Mouse (Mus musculus) MEL (cell line): ENCODE results near the gene Fmnl2. TPM values are rescaled to one million over a fixed set of nuclear protein-coding genes. Genes with fewer than 3 reads are reported as not detected.

Experiments
- DNase-seq: peaks from one replicate; pipeline ENCODE4 v3.0.0; 2011; ENCODE audit warnings: low read depth, low spot score
- H3K27ac ChIP-seq: 2 replicates; pipeline ENCODE4 v1.5.1; 2012; ENCODE audit warnings: low read depth, mild to moderate bottlenecking, control low read depth, low read length, moderate library complexity; ENCODE audit not compliant: control insufficient read depth
- H3K27me3 ChIP-seq, 2 experiments: fragments of 150-350 bp in 1 of 2; sonication (generic) in 1 of 2; 2 replicates each; pipeline ENCODE4 v1.6.1; 2012; ENCODE audit warnings: low read length in 2 of 2, mild to moderate bottlenecking in 2 of 2, improper control_type of control experiment in 1 of 2, moderate library complexity in 1 of 2; ENCODE audit not compliant: insufficient read depth in 2 of 2, control insufficient read depth in 1 of 2
- H3K36me3 ChIP-seq, 2 experiments: 2 replicates each; pipeline ENCODE4 v1.6.1; 2012 to 2014; ENCODE audit warnings: low read length in 2 of 2, improper control_type of control experiment in 1 of 2, inconsistent platforms in 1 of 2, mild to moderate bottlenecking in 1 of 2; ENCODE audit not compliant: insufficient read depth in 2 of 2, control insufficient read depth in 1 of 2
- H3K4me1 ChIP-seq, 2 experiments: fragments of 150-350 bp in 1 of 2; sonication (generic) in 1 of 2; 2 replicates each; pipeline ENCODE4 v1.6.1; 2012; ENCODE audit warnings: low read length in 2 of 2, improper control_type of control experiment in 1 of 2, mild to moderate bottlenecking in 1 of 2; ENCODE audit not compliant: insufficient read depth in 2 of 2, control insufficient read depth in 1 of 2
- H3K4me3 ChIP-seq, 2 experiments: fragments of 150-350 bp in 1 of 2; sonication (generic) in 1 of 2; 2 replicates each; pipeline ENCODE4 v1.5.1; 2012; ENCODE audit warnings: low read depth in 2 of 2, low read length in 2 of 2, mild to moderate bottlenecking in 2 of 2, moderate library complexity in 2 of 2, control low read depth in 1 of 2, improper control_type of control experiment in 1 of 2; ENCODE audit not compliant: control insufficient read depth in 1 of 2, insufficient read depth in 1 of 2
- H3K79me2 ChIP-seq: 2 replicates; pipeline ENCODE4 v1.6.1; 2012; ENCODE audit warnings: mild to moderate bottlenecking, low read length, moderate library complexity; ENCODE audit not compliant: control insufficient read depth, poor library complexity, insufficient read depth
- H3K9ac ChIP-seq: 2 replicates; pipeline ENCODE4 v1.6.1; 2012; ENCODE audit warnings: low read depth, mild to moderate bottlenecking, control low read depth, low read length, moderate library complexity; ENCODE audit not compliant: control insufficient read depth, poor library complexity, severe bottlenecking
- H3K9me3 ChIP-seq: fragments of 150-350 bp; sonication (generic); replicated peaks from 2 replicates; pipeline ENCODE4 v1.6.1; 2012; ENCODE audit warnings: mild to moderate bottlenecking, low read length, improper control_type of control experiment, moderate library complexity; ENCODE audit not compliant: insufficient read depth
- CHD1 ChIP-seq: IDR thresholded peaks from 2 replicates; pipeline ENCODE4 v1.6.1; 2012; ENCODE audit warnings: low read depth, mild to moderate bottlenecking, inconsistent platforms, low read length, improper control_type of control experiment
- CHD2 ChIP-seq: IDR thresholded peaks from 2 replicates; pipeline ENCODE4 v1.6.1; 2011; ENCODE audit warnings: low read length, improper control_type of control experiment
- CTCF ChIP-seq, 3 experiments: IDR thresholded peaks in 2 of 3; conservative IDR thresholded peaks in 1 of 3; 2 replicates each; pipeline ENCODE4 v1.5.1; 2011 to 2012; ENCODE audit warnings: low read length in 3 of 3, low read depth in 2 of 3, mild to moderate bottlenecking in 2 of 3, improper control_type of control experiment in 1 of 3, inconsistent platforms in 1 of 3, mixed read lengths in 1 of 3, moderate library complexity in 1 of 3; ENCODE audit not compliant: control insufficient read depth in 1 of 3, insufficient read depth in 1 of 3, poor library complexity in 1 of 3, severe bottlenecking in 1 of 3
- E2F4 ChIP-seq: IDR thresholded peaks from 2 replicates; pipeline ENCODE4 v1.6.1; 2011; ENCODE audit warnings: low read depth, low read length, improper control_type of control experiment, borderline replicate concordance
- ELF1 ChIP-seq: IDR thresholded peaks from 2 replicates; pipeline ENCODE4 v1.6.1; 2014; ENCODE audit warnings: low read depth, mild to moderate bottlenecking, inconsistent platforms, low read length, improper control_type of control experiment, moderate library complexity
- EP300 ChIP-seq, 2 experiments: IDR thresholded peaks; 2 replicates each; pipeline ENCODE4 v1.6.1; 2011; ENCODE audit warnings: improper control_type of control experiment in 2 of 2, low read length in 2 of 2, low read depth in 1 of 2, mild to moderate bottlenecking in 1 of 2
- ETS1 ChIP-seq: IDR thresholded peaks from 2 replicates; pipeline ENCODE4 v1.6.1; 2012; ENCODE audit warnings: low read depth, mild to moderate bottlenecking, inconsistent platforms, low read length, improper control_type of control experiment, moderate library complexity
- GATA1 ChIP-seq: IDR thresholded peaks from 2 replicates; pipeline ENCODE4 v1.6.1; 2011; ENCODE audit warnings: low read depth, low read length, improper control_type of control experiment
- HCFC1 ChIP-seq: IDR thresholded peaks from 2 replicates; pipeline ENCODE4 v1.6.1; 2012; ENCODE audit warnings: low read depth, mild to moderate bottlenecking, inconsistent platforms, low read length, improper control_type of control experiment, moderate library complexity
- JUND ChIP-seq: IDR thresholded peaks from 2 replicates; pipeline ENCODE4 v1.6.1; 2011; ENCODE audit warnings: low read depth, mild to moderate bottlenecking, improper control_type of control experiment, low read length
- KAT2A ChIP-seq: conservative IDR thresholded peaks from 2 replicates; pipeline ENCODE4 v1.6.1; 2012; ENCODE audit warnings: low read depth, low read length, improper control_type of control experiment, inconsistent platforms
- MAFK ChIP-seq: IDR thresholded peaks from 2 replicates; pipeline ENCODE4 v1.6.1; 2011; ENCODE audit warnings: low read depth, mild to moderate bottlenecking, low read length, improper control_type of control experiment, borderline replicate concordance
- MAX ChIP-seq: IDR thresholded peaks from 2 replicates; pipeline ENCODE4 v1.6.1; 2011; ENCODE audit warnings: low read length, improper control_type of control experiment
- MAZ ChIP-seq: IDR thresholded peaks from 2 replicates; pipeline ENCODE4 v1.6.1; 2012; ENCODE audit warnings: low read depth, mild to moderate bottlenecking, inconsistent platforms, low read length, improper control_type of control experiment
- MYB ChIP-seq: IDR thresholded peaks from 2 replicates; pipeline ENCODE4 v1.6.1; 2011; ENCODE audit warnings: mild to moderate bottlenecking, low read depth, low read length, improper control_type of control experiment
- MYC ChIP-seq: IDR thresholded peaks from 2 replicates; pipeline ENCODE4 v1.6.1; 2011; ENCODE audit warnings: low read depth, mild to moderate bottlenecking, low read length, improper control_type of control experiment, moderate library complexity
- NELFE ChIP-seq: IDR thresholded peaks from 2 replicates; pipeline ENCODE4 v1.6.1; 2011; ENCODE audit warnings: low read depth, low read length, improper control_type of control experiment
- NRF1 ChIP-seq: IDR thresholded peaks from 2 replicates; pipeline ENCODE4 v1.6.1; 2014; ENCODE audit warnings: low read depth, mild to moderate bottlenecking, inconsistent platforms, low read length, improper control_type of control experiment, moderate library complexity; ENCODE audit not compliant: poor library complexity, insufficient read depth, severe bottlenecking
- POLR2A ChIP-seq, 2 experiments: IDR thresholded peaks; 2 replicates each; pipeline ENCODE4 v1.6.1; 2011 to 2012; ENCODE audit warnings: low read length in 2 of 2, mild to moderate bottlenecking in 2 of 2, control low read depth in 1 of 2, improper control_type of control experiment in 1 of 2, low read depth in 1 of 2, moderate library complexity in 1 of 2; ENCODE audit not compliant: control insufficient read depth in 1 of 2, insufficient read depth in 1 of 2, poor library complexity in 1 of 2
- POLR2AphosphoS2 ChIP-seq: IDR thresholded peaks from 2 replicates; pipeline ENCODE4 v1.6.1; 2011; ENCODE audit warnings: low read length, improper control_type of control experiment
- SMC3 ChIP-seq: IDR thresholded peaks from 2 replicates; pipeline ENCODE4 v1.6.1; 2011; ENCODE audit warnings: low read depth, low read length, improper control_type of control experiment
- TBP ChIP-seq: IDR thresholded peaks from 2 replicates; pipeline ENCODE4 v1.8.0; 2011; ENCODE audit warnings: low read depth, low read length, improper control_type of control experiment
- TCF12 ChIP-seq: IDR thresholded peaks from 2 replicates; pipeline ENCODE4 v1.6.1; 2014; ENCODE audit warnings: low read depth, mild to moderate bottlenecking, inconsistent platforms, low read length, improper control_type of control experiment, moderate library complexity
- UBTF ChIP-seq: IDR thresholded peaks from 2 replicates; pipeline ENCODE4 v1.6.1; 2012; ENCODE audit warnings: low read depth, mild to moderate bottlenecking, inconsistent platforms, low read length, improper control_type of control experiment, moderate library complexity, borderline replicate concordance; ENCODE audit not compliant: insufficient read depth
- ZMIZ1 ChIP-seq: IDR thresholded peaks from 2 replicates; pipeline ENCODE4 v1.6.1; 2012; ENCODE audit warnings: low read depth, mild to moderate bottlenecking, inconsistent platforms, low read length, improper control_type of control experiment, moderate library complexity
- ZNF384 ChIP-seq: IDR thresholded peaks from 2 replicates; pipeline ENCODE4 v1.6.1; 2012; ENCODE audit warnings: low read depth, mild to moderate bottlenecking, inconsistent platforms, low read length, improper control_type of control experiment
- polyA plus RNA-seq, 2 experiments: library from polyadenylated mRNA; stranded (reverse) in 1 of 2; unstranded in 1 of 2; fragments of >175 nt in 1 of 2; fragments of >200 nt in 1 of 2; gene quantifications; 2 replicates each; pipeline versions ENCODE4 v1.2.1 to v1.2.4; 2012; ENCODE audit warnings: low replicate concordance in 2 of 2, low read depth in 1 of 2; ENCODE audit not compliant: insufficient read length in 2 of 2, insufficient read depth in 1 of 2, missing spikeins in 1 of 2
- total RNA-seq: library from RNA; depleted of rRNA; stranded (reverse); fragments of 300-350 nt; gene quantifications from 2 replicates; pipeline ENCODE4 v1.2.3, GENCODE M21; 2012

Gene Fmnl2
- total and polyA plus RNA-seq, 3 experiments = not detected

DNA sequence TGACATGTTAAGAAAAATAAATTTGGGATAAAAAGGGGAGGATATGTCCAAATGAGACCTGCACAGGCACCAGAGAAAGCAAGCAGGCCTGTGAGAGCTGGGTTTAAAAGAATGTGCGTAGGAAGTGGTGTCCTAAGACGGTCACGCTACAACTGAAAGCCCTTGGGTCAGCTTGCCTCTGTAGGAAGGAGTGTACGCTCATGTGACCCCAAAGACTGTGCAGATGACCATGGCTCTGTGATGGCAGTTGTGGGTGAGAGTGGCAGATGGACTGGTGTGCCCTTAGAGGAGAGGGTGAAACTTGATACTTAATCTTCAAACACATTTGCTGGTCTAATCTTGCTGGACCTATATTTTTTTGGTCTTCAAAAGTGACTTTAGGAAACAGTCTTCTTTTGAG lies 92.6 kb downstream of the Fmnl2 start:
- no peak for TF ChIP-seq EP300 (IDR thresholded peaks at IDR 0.05; ENCODE audit: low read depth in 1 of 2, low read length in 2 of 2)
- TF ChIP-seq CTCF (IDR thresholded peaks at IDR 0.05 in 2 of 3, conservative IDR thresholded peaks at IDR 0.05 in 1 of 3; ENCODE audit: control insufficient read depth in 1 of 3, insufficient read depth in 1 of 3, low read depth in 2 of 3, low read length in 3 of 3, poor library complexity in 1 of 3, severe bottlenecking in 1 of 3) = no peak
- no peak for TF ChIP-seq GATA1
- TF ChIP-seq ZNF384 = no peak
- TF ChIP-seq POLR2AphosphoS2 = no peak
- TF ChIP-seq ETS1 = no peak
- no peak for TF ChIP-seq NELFE
- TF ChIP-seq NRF1 = no peak
- no peak for TF ChIP-seq MAZ
- TF ChIP-seq TCF12 = no peak
- no peak for TF ChIP-seq E2F4
- TF ChIP-seq CHD1 = no peak
- no peak for TF ChIP-seq KAT2A
- TF ChIP-seq ZMIZ1 = no peak
- Histone ChIP-seq H3K4me3 (no peak overlapping the region), H3K9ac (no peak overlapping the region), H3K27me3 (no peaks in the 10 kb centered on the region), H3K79me2 (no peaks in the 10 kb centered on the region), H3K4me1 (no peaks in the 10 kb centered on the region), H3K27ac (no peak overlapping the region), H3K36me3 (no peaks in the 10 kb centered on the region), H3K9me3 (no peaks in the 10 kb centered on the region)
- no peak for DNase-seq

DNA sequence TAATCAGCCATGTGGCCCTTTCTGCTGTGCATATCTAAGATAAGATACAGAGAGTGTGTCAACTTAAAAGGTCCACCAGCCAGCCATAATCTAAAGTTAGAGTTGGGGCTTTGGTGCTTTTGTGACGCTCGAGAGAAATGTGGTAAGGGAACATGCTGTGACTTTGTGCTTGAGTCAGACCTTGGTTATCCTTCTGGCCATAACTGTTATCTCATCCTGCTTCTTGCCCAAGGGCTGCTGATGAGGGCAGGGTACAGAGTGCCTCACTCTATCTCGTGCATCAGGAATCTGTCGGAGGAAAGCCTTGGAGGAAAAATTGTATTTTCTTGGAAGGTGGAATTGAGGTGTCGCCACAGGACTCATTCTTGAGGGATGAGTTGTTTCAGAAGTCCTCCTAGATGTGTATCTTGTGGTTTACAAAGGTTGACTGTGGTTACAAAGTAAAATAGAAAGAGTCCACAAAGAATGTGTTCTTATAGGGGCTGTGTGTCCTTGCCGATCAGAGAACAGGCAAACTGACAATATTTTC lies 94.6 kb downstream of the Fmnl2 start:
- no peak overlapping the region for H3K27ac ChIP-seq
- DNase-seq = no peak
- H3K79me2 ChIP-seq = no peaks in the 10 kb centered on the region
- no peak overlapping the region for H3K4me3 ChIP-seq
- no peak overlapping the region for H3K9ac ChIP-seq
- no peaks in the 10 kb centered on the region for H3K9me3 ChIP-seq
- no peaks in the 10 kb centered on the region for H3K4me1 ChIP-seq
- no peaks in the 10 kb centered on the region for H3K27me3 ChIP-seq
- TF ChIP-seq POLR2A (IDR thresholded peaks at IDR 0.05; ENCODE audit: control insufficient read depth in 1 of 2, insufficient read depth in 1 of 2, low read depth in 1 of 2, low read length in 2 of 2, poor library complexity in 1 of 2) (no peak), SMC3 (no peak), CHD2 (no peak), POLR2AphosphoS2 (no peak), ZMIZ1 (no peak), MYC (no peak), ETS1 (no peak), TCF12 (no peak), HCFC1 (no peak), MAX (no peak), ZNF384 (no peak), ELF1 (no peak), MAZ (no peak), JUND (no peak), MYB (no peak), UBTF (no peak), MAFK (no peak), NELFE (no peak), TBP (no peak)
- no peaks in the 10 kb centered on the region for H3K36me3 ChIP-seq
